Mouse (Mus musculus): Measurements from ENCODE around the gene Optn. TPM values are rescaled to one million over a fixed set of nuclear protein-coding genes. Genes with fewer than 3 reads are reported as not detected.

Optn gene
- polyA plus RNA-seq, 1 experiment = 11.2 TPM

- Histone ChIP-seq H3ac (ENCODE audit: control insufficient read depth, insufficient read length) (no peak overlapping the region), H3K79me2 (ENCODE audit: control insufficient read depth, insufficient read depth) (no peaks in the 10 kb centered on the region), H3K36me3 (ENCODE audit: control insufficient read depth, insufficient read depth) (peaks cover 12% of the 10 kb centered on the region), H3K27me3 (ENCODE audit: control insufficient read depth, insufficient read depth, insufficient read length) (no peaks in the 10 kb centered on the region), H3K4me3 (no peak overlapping the region), H3K4me2 (ENCODE audit: low read depth) (no peak overlapping the region)
- no peak for TF ChIP-seq USF1 (IDR thresholded peaks at IDR 0.05; ENCODE audit: low read depth)
- TF ChIP-seq MYOD1 (IDR thresholded peaks at IDR 0.05; ENCODE audit: control insufficient read depth in 1 of 3, insufficient read length in 2 of 3, low read depth in 2 of 3) = no peak
- no peak for TF ChIP-seq SRF (IDR thresholded peaks at IDR 0.05; ENCODE audit: control insufficient read depth, insufficient read length, low read depth)
- no peak for TF ChIP-seq MYOG (IDR thresholded peaks at IDR 0.05; ENCODE audit: control insufficient read depth in 1 of 3, insufficient read depth in 1 of 3, insufficient read length in 2 of 3, low read depth in 2 of 3)
- TF ChIP-seq REST (IDR thresholded peaks at IDR 0.05; ENCODE audit: insufficient read depth, insufficient read length) = no peak
Measured at GRCm38 (mm10) chr2:5036411-5037076, 27.3 kb downstream of the Optn start.

- TF ChIP-seq MYOG (IDR thresholded peaks at IDR 0.05; ENCODE audit: control insufficient read depth in 1 of 3, insufficient read depth in 1 of 3, insufficient read length in 2 of 3, low read depth in 2 of 3) (no peak), POLR2A (IDR thresholded peaks at IDR 0.05; ENCODE audit: insufficient read length, low read depth) (no peak), POLR2AphosphoS2 (IDR thresholded peaks at IDR 0.05; ENCODE audit: insufficient read length, low read depth) (no peak), MAX (IDR thresholded peaks at IDR 0.05; ENCODE audit: low read depth) (no peak), USF1 (IDR thresholded peaks at IDR 0.05; ENCODE audit: low read depth) (no peak), TCF3 (IDR thresholded peaks at IDR 0.05; ENCODE audit: insufficient read length, low read depth) (no peak)
- Histone ChIP-seq H3K36me3 (ENCODE audit: control insufficient read depth, insufficient read depth) (peaks cover 12% of the 10 kb centered on the region), H3K4me2 (ENCODE audit: low read depth) (no peak overlapping the region), H3K4me3 (no peak overlapping the region), H3K27me3 (ENCODE audit: control insufficient read depth, insufficient read depth, insufficient read length) (no peaks in the 10 kb centered on the region), H3K79me2 (ENCODE audit: control insufficient read depth, insufficient read depth) (no peaks in the 10 kb centered on the region), H3ac (ENCODE audit: control insufficient read depth, insufficient read length) (no peak overlapping the region)
Measured at GRCm38 (mm10) chr2:5035241-5035640, 28.6 kb downstream of the Optn start.

GRCm38 (mm10) chr2:5034801-5035200 lies 29.1 kb downstream of the Optn start:
- no peaks in the 10 kb centered on the region for H3K27me3 ChIP-seq (ENCODE audit: control insufficient read depth, insufficient read depth, insufficient read length)
- no peak overlapping the region for H3ac ChIP-seq (ENCODE audit: control insufficient read depth, insufficient read length)
- H3K36me3 ChIP-seq (ENCODE audit: control insufficient read depth, insufficient read depth) = peaks cover 12% of the 10 kb centered on the region
- H3K4me2 ChIP-seq (ENCODE audit: low read depth) = no peak overlapping the region
- TF ChIP-seq POLR2AphosphoS2 (IDR thresholded peaks at IDR 0.05; ENCODE audit: insufficient read length, low read depth) = no peak
- no peak overlapping the region for H3K4me3 ChIP-seq
- no peaks in the 10 kb centered on the region for H3K79me2 ChIP-seq (ENCODE audit: control insufficient read depth, insufficient read depth)

GRCm38 (mm10) chr2:5033546-5034420 lies 30.1 kb downstream of the Optn start:
- H3ac ChIP-seq (ENCODE audit: control insufficient read depth, insufficient read length) = no peak overlapping the region
- TF ChIP-seq CEBPB (IDR thresholded peaks at IDR 0.05; ENCODE audit: insufficient read depth, poor library complexity, severe bottlenecking) = no peak
- TF ChIP-seq USF1 (IDR thresholded peaks at IDR 0.05; ENCODE audit: low read depth) = no peak
- TF ChIP-seq MYOD1 (IDR thresholded peaks at IDR 0.05; ENCODE audit: control insufficient read depth in 1 of 3, insufficient read length in 2 of 3, low read depth in 2 of 3) = no peak
- TF ChIP-seq SRF (IDR thresholded peaks at IDR 0.05; ENCODE audit: control insufficient read depth, insufficient read length, low read depth) = no peak
- peaks cover 16% of the 10 kb centered on the region for H3K36me3 ChIP-seq (ENCODE audit: control insufficient read depth, insufficient read depth)
- no peak overlapping the region for H3K4me2 ChIP-seq (ENCODE audit: low read depth)
- no peaks in the 10 kb centered on the region for H3K27me3 ChIP-seq (ENCODE audit: control insufficient read depth, insufficient read depth, insufficient read length)
- no peaks in the 10 kb centered on the region for H3K79me2 ChIP-seq (ENCODE audit: control insufficient read depth, insufficient read depth)
- H3K4me3 ChIP-seq = no peak overlapping the region

DNA sequence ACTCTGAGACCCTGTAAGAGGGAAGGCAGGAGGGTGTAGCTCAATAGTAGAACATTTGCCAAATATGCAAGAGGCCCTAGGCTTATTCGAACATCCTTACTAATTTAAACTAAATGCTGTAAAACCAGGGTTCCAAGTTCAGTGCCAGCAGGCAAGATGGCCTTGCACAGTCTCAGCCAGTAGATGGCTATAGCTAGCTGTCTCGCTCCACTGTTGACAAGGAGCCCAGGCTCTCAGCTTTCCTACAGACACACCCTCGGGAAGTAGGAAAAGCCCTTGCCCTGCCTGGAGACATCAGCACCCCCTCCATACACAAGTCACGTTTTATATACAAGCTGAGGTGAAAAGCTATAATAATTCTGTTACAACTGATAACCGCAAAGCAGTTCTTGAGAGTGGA lies 31.2 kb downstream of the Optn start:
- Histone ChIP-seq H3ac (ENCODE audit: control insufficient read depth, insufficient read length) (no peak overlapping the region), H3K79me2 (ENCODE audit: control insufficient read depth, insufficient read depth) (no peaks in the 10 kb centered on the region), H3K36me3 (ENCODE audit: control insufficient read depth, insufficient read depth) (peaks cover 16% of the 10 kb centered on the region), H3K4me3 (no peak overlapping the region), H3K4me2 (ENCODE audit: low read depth) (no peak overlapping the region), H3K27me3 (ENCODE audit: control insufficient read depth, insufficient read depth, insufficient read length) (no peaks in the 10 kb centered on the region)
- TF ChIP-seq MYOG (IDR thresholded peaks at IDR 0.05; ENCODE audit: control insufficient read depth in 1 of 3, insufficient read depth in 1 of 3, insufficient read length in 2 of 3, low read depth in 2 of 3) (no peak), SRF (IDR thresholded peaks at IDR 0.05; ENCODE audit: control insufficient read depth, insufficient read length, low read depth) (no peak), E2F4 (IDR thresholded peaks at IDR 0.05; ENCODE audit: insufficient read depth) (no peak), REST (IDR thresholded peaks at IDR 0.05; ENCODE audit: insufficient read depth, insufficient read length) (no peak), TCF12 (IDR thresholded peaks at IDR 0.05; ENCODE audit: insufficient read depth, poor library complexity, severe bottlenecking) (no peak), MYOD1 (IDR thresholded peaks at IDR 0.05; ENCODE audit: control insufficient read depth in 1 of 3, insufficient read length in 2 of 3, low read depth in 2 of 3) (no peak), USF1 (IDR thresholded peaks at IDR 0.05; ENCODE audit: low read depth) (no peak), POLR2A (IDR thresholded peaks at IDR 0.05; ENCODE audit: insufficient read length, low read depth) (no peak), CEBPB (IDR thresholded peaks at IDR 0.05; ENCODE audit: insufficient read depth, poor library complexity, severe bottlenecking) (no peak), POLR2AphosphoS2 (IDR thresholded peaks at IDR 0.05; ENCODE audit: insufficient read length, low read depth) (no peak), MAX (IDR thresholded peaks at IDR 0.05; ENCODE audit: low read depth) (no peak), TCF3 (IDR thresholded peaks at IDR 0.05; ENCODE audit: insufficient read length, low read depth) (no peak)

Data from myocyte (in vitro differentiated cells).